In the genomic region with DNA sequence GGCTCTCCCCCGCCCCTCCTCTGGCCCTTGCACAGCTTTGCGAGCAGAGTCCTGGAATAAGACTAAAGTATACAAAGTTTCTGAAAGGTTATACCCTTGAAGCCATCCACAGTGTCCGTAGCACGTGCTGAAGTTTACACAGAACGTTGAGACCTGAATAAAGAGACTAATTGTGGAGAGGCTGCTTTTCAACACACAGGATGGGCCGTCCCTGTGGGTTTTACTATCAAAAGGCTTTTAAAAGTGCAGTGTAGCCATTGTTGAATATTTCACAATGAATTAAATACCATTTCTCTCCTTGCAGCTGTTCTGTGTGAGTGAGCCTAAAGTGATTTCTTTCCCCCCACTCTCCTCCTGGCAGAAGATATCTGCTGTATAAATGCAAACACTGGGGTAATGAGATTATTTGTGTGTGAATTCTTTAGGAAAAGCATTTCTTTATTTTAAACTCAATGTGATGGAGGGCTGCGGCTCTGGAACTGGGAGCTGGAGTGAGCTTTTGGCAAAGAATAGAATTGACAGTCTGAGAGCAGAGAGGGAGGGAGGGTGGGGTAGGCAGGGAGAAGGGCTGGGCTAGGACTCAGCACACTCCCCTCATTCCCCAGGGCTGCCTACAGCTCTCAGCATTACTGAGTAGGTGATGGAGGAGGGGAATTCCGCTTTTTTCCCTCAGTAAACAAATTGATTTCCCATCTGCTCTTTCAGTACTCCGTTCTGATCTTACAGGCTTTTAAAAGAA, we compare ENCODE assay signal across 9 mouse cellular contexts. TPM values are rescaled to one million over a fixed set of nuclear protein-coding genes. Genes with fewer than 3 reads are reported as not detected.
DNase-seq lines count a peak whose midpoint lies in the region; ATAC-seq and TF ChIP-seq lines count a peak whose summit lies in the region.
"Had no signal": no experiment of that assay in that cellular context is flagged by ENCODE, and none has a peak within 500 bp of the region (broad histone marks: within the 10 kb centered on the region; RNA-seq: fewer than 3 reads in every experiment).

No protein-coding gene starts in this region.

- no peak for ATAC-seq in liver, embryonic 12.5 days
- ATAC-seq in embryonic facial prominence, embryonic 12.5 days (ENCODE audit: insufficient number of reproducible peaks, insufficient read depth, low FRiP score, low TSS enrichment), result peak; percentile 74; the same call in 1 of the 2 replicates
- ATAC-seq in hindbrain, embryonic 13.5 days (ENCODE audit: low FRiP score), result peak; percentile 72; the same call in 1 of the 2 replicates
- peak; percentile 89 for ATAC-seq in neural tube, embryonic 13.5 days (ENCODE audit: low read depth)

- H3K36me3 ChIP-seq in liver, adult 2 months (ENCODE audit: control insufficient read depth, insufficient read depth, low read length), result no peaks in the 10 kb centered on the region
- H3K36me3 ChIP-seq in liver, embryonic 12.5 days, result no peaks in the 10 kb centered on the region
- no peaks in the 10 kb centered on the region for H3K36me3 ChIP-seq in embryonic facial prominence, embryonic 12.5 days
- H3K36me3 ChIP-seq in hindbrain, embryonic 13.5 days, result no peaks in the 10 kb centered on the region
- H3K36me3 ChIP-seq in neural tube, embryonic 13.5 days, result no peaks in the 10 kb centered on the region

- H3K4me3 ChIP-seq in liver, adult 2 months (ENCODE audit: insufficient read depth, low read depth, low read length), result no peak overlapping the region
- no peak overlapping the region for H3K4me3 ChIP-seq in liver, embryonic 12.5 days
- no peak overlapping the region for H3K4me3 ChIP-seq in embryonic facial prominence, embryonic 12.5 days
- no peak overlapping the region for H3K4me3 ChIP-seq in hindbrain, embryonic 13.5 days
- no peak overlapping the region for H3K4me3 ChIP-seq in neural tube, embryonic 13.5 days

- no peak for TF ChIP-seq CTCF in liver, adult 2 months (IDR thresholded peaks at IDR 0.05; ENCODE audit: low read depth, low read length)

- DNase-seq in liver, adult 2 months (ENCODE audit: extremely low read depth, low read depth, low spot score), result peak; percentile 17
- DNase-seq in right cerebral cortex, adult 2 months (ENCODE audit: low spot score in 2 of 2), result no peak
- no peak for DNase-seq in adrenal gland, postnatal 25 days
- DNase-seq in urinary bladder, postnatal 4 days (ENCODE audit: low spot score in 2 of 2), result no peak
- DNase-seq: right cerebral cortex, postnatal 4 days had no signal

- TF ChIP-seq POLR2A in liver, adult 2 months (IDR thresholded peaks at IDR 0.05; ENCODE audit: extremely low read depth, insufficient read depth, low read length), result no peak

- H3K9ac ChIP-seq in liver, adult 2 months (ENCODE audit: low read depth, low read length), result no peak overlapping the region
- H3K9ac ChIP-seq in liver, embryonic 12.5 days, result no peak overlapping the region
- no peak overlapping the region for H3K9ac ChIP-seq in embryonic facial prominence, embryonic 12.5 days
- no peak overlapping the region for H3K9ac ChIP-seq in hindbrain, embryonic 13.5 days
- no peak overlapping the region for H3K9ac ChIP-seq in neural tube, embryonic 13.5 days

- whole genome bisulfite sequencing in liver, adult 2 months, result 26% methylated on average over 9 of the region's 9 CpGs
- 31% methylated on average over 9 of the region's 9 CpGs for WGBS in liver, embryonic 12.5 days (ENCODE audit: insufficient replicate concordance)
- 12% methylated on average over 9 of the region's 9 CpGs for WGBS in embryonic facial prominence, embryonic 12.5 days
- 5% methylated on average over 9 of the region's 9 CpGs for WGBS in hindbrain, embryonic 13.5 days
- 4% methylated on average over 9 of the region's 9 CpGs for WGBS in neural tube, embryonic 13.5 days

- H3K27ac ChIP-seq in liver, adult 2 months (replicated peaks; ENCODE audit: insufficient read depth, low read depth, low read length), result 0 out of 2 replicates have a peak overlapping the region, but pooled peaks have one; percentile 16
- H3K27ac ChIP-seq in liver, embryonic 12.5 days, result no peak overlapping the region
- peak overlapping the region; percentile 67; the same call in 1 of the 2 replicates for H3K27ac ChIP-seq in embryonic facial prominence, embryonic 12.5 days
- no peak overlapping the region for H3K27ac ChIP-seq in hindbrain, embryonic 13.5 days
- H3K27ac ChIP-seq in neural tube, embryonic 13.5 days (replicated peaks), result no peak overlapping the region

- H3K4me2 ChIP-seq in liver, embryonic 12.5 days, result no peak overlapping the region
- 0 out of 2 replicates have a peak overlapping the region, but pooled peaks have one; percentile 24 for H3K4me2 ChIP-seq in embryonic facial prominence, embryonic 12.5 days (replicated peaks)
- no peak overlapping the region for H3K4me2 ChIP-seq in hindbrain, embryonic 13.5 days
- peak overlapping the region; percentile 7; the same call in 1 of the 2 replicates for H3K4me2 ChIP-seq in neural tube, embryonic 13.5 days

- H3K79me2 ChIP-seq in liver, adult 2 months (ENCODE audit: control insufficient read depth, insufficient read depth, low read length), result no peaks in the 10 kb centered on the region

- no peaks in the 10 kb centered on the region for H3K9me3 ChIP-seq in liver, embryonic 12.5 days (replicated peaks)
- H3K9me3 ChIP-seq in embryonic facial prominence, embryonic 12.5 days, result no peaks in the 10 kb centered on the region
- no peaks in the 10 kb centered on the region for H3K9me3 ChIP-seq in hindbrain, embryonic 13.5 days
- no peaks in the 10 kb centered on the region for H3K9me3 ChIP-seq in neural tube, embryonic 13.5 days

- no peaks in the 10 kb centered on the region; the same call in 1 of the 2 replicates for H3K27me3 ChIP-seq in liver, adult 2 months (ENCODE audit: control insufficient read depth, insufficient read depth, low read length)
- H3K27me3 ChIP-seq in liver, embryonic 12.5 days (replicated peaks), result peaks cover 48% of the 10 kb centered on the region
- peaks cover 15% of the 10 kb centered on the region for H3K27me3 ChIP-seq in embryonic facial prominence, embryonic 12.5 days
- H3K27me3 ChIP-seq in hindbrain, embryonic 13.5 days, result peaks cover 95% of the 10 kb centered on the region
- peaks cover 91% of the 10 kb centered on the region for H3K27me3 ChIP-seq in neural tube, embryonic 13.5 days

- peaks cover 1% of the 10 kb centered on the region; the same call in 1 of the 2 replicates for H3K4me1 ChIP-seq in liver, adult 2 months (ENCODE audit: control insufficient read depth, insufficient read depth, low read length)
- H3K4me1 ChIP-seq in liver, embryonic 12.5 days, result peaks cover 34% of the 10 kb centered on the region
- peaks cover 50% of the 10 kb centered on the region for H3K4me1 ChIP-seq in embryonic facial prominence, embryonic 12.5 days
- H3K4me1 ChIP-seq in hindbrain, embryonic 13.5 days (replicated peaks), result peaks cover 29% of the 10 kb centered on the region
- peaks cover 43% of the 10 kb centered on the region for H3K4me1 ChIP-seq in neural tube, embryonic 13.5 days (replicated peaks)

RNA-seq across cellular contexts. Expression of gene Ets1, which starts 39.8 kb away (rescaled TPM):
- total RNA-seq in liver, adult 2 months (2014; rRNA removed), result 18.8 and 20.1 TPM in 2 replicates
- polyA plus RNA-seq in liver, adult 2 months (2012; rRNA removed), result 5.1 and 7.6 TPM in 2 replicates
- 24.2 and 25.4 TPM in 2 replicates for polyA plus RNA-seq in liver, embryonic 12.5 days (2016; fragmentation: Nextera tagmentation; extraction: Ambion mirVana)
- polyA plus RNA-seq in embryonic facial prominence, embryonic 12.5 days (2016; fragmentation: Nextera tagmentation; extraction: Ambion mirVana), result 43.7 and 46.0 TPM in 2 replicates
- 23.2 and 24.3 TPM in 2 replicates for polyA plus RNA-seq in hindbrain, embryonic 13.5 days (2015; fragmentation: Nextera tagmentation; extraction: Ambion mirVana)
- polyA plus RNA-seq in neural tube, embryonic 13.5 days (2015; fragmentation: Nextera tagmentation; extraction: Ambion mirVana), result 25.2 and 26.1 TPM in 2 replicates
- 30.2 and 35.5 TPM in 2 replicates for total RNA-seq in adrenal gland, postnatal 25 days (2021)

Comparison
In these comparisons a context has a peak if more than half of its experiments do, and no peak if none do; other contexts are left out.
1. H3K27ac ChIP-seq: peak in liver, adult 2 months (single experiment) and embryonic facial prominence, embryonic 12.5 days (single experiment); none in liver, embryonic 12.5 days (single experiment), hindbrain, embryonic 13.5 days (single experiment) and neural tube, embryonic 13.5 days (single experiment).
2. H3K4me2 ChIP-seq: peak in embryonic facial prominence, embryonic 12.5 days (single experiment) and neural tube, embryonic 13.5 days (single experiment); none in liver, embryonic 12.5 days (single experiment) and hindbrain, embryonic 13.5 days (single experiment).